Mouse (Mus musculus): ENCODE results near the gene Dock3.

DNA sequence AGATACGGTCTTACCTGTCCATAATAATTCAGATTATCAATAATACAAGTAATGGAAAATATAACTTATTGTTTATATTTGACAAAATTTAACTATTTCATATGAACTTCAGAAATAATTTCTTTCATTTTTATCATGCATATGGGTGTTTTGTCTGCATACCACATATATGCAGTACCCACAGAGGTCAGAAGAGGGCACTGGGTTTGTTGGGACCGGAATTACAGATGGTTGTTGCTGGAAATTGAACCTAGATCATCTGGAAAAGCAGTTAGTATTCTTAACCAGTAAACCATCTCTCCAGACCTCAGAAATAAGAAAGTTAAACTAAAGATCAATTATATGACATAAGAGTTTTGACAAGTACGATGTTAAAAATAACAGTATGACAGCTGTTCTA, 261.0 kb downstream of the Dock3 start:
- TF ChIP-seq CTCF (conservative IDR thresholded peaks at IDR 0.05; ENCODE audit: low read length), result peak; percentile 53
- no peak for TF ChIP-seq POU5F1 (IDR thresholded peaks at IDR 0.05; ENCODE audit: borderline replicate concordance, low read length)

All from E14TG2a.4 (cell line).